Comparison of ENCODE assay signal across 22 mouse cellular contexts in the genomic region with DNA sequence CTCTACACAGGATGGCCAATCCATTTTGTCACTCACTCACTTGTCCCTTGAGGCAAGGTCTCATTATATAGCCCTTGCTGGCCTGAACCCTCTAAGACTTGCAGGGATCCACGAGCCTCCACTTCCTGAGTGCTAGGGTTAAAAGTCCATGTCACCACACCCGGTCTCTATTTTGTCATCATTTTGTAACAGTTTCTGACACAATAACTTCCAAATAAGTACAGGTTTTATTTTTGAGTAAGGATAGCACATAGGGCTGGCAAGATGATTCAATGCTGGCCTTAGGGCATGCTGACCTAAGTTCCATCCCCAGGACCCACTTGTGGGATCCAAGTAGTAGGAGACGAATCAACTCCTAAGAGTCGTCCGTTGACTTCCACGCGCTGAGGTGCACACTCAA. TPM values are rescaled to one million over a fixed set of nuclear protein-coding genes. Genes with fewer than 3 reads are reported as not detected.
DNase-seq lines count a peak whose midpoint lies in the region; ATAC-seq and TF ChIP-seq lines count a peak whose summit lies in the region.
"Had no signal": no experiment of that assay in that cellular context is flagged by ENCODE, and none has a peak within 500 bp of the region (broad histone marks: within the 10 kb centered on the region; RNA-seq: fewer than 3 reads in every experiment).

No protein-coding gene starts in this region.

- DNase-seq in lung, postnatal 36 days: peak; percentile 22
- DNase-seq in lung, postnatal 0 days (ENCODE audit: low spot score): no peak
- no peak for DNase-seq in adrenal gland, postnatal 10 days
- no peak for DNase-seq in hindbrain, embryonic 14.5 days (ENCODE audit: low spot score)
- DNase-seq: heart, postnatal 10 days; kidney, adult 2 months; kidney, postnatal 14 days; lung, embryonic 14.5 days; thymus, postnatal 14 days had no signal

- no peak for TF ChIP-seq POLR2A in ES-Bruce4 (IDR thresholded peaks at IDR 0.05; ENCODE audit: insufficient read depth, low read length)
- TF ChIP-seq POLR2A in small intestine, adult 2 months (IDR thresholded peaks at IDR 0.05; ENCODE audit: low read depth, low read length): no peak; the same call in 1 of the 2 replicates

- no peak overlapping the region for H3K4me2 ChIP-seq in lung, postnatal 0 days (replicated peaks; ENCODE audit: low read depth, low read length)
- peak overlapping the region; percentile 76 for H3K4me2 ChIP-seq in intestine, postnatal 0 days (replicated peaks; ENCODE audit: low read depth)
- H3K4me2 ChIP-seq in hindbrain, embryonic 14.5 days (replicated peaks): no peak overlapping the region

- peaks cover 12% of the 10 kb centered on the region; the same call in 1 of the 2 replicates for H3K4me1 ChIP-seq in lung, postnatal 0 days (ENCODE audit: insufficient read depth, low read depth, low read length)
- H3K4me1 ChIP-seq in ES-Bruce4 (ENCODE audit: control insufficient read depth, insufficient read depth, low read length): no peaks in the 10 kb centered on the region
- no peaks in the 10 kb centered on the region for H3K4me1 ChIP-seq in intestine, postnatal 0 days (replicated peaks; ENCODE audit: control insufficient read depth, insufficient read depth, low read length)
- H3K4me1 ChIP-seq in small intestine, adult 2 months (ENCODE audit: control insufficient read depth, insufficient read depth, insufficient read length, low read length): no peaks in the 10 kb centered on the region
- peaks cover 16% of the 10 kb centered on the region for H3K4me1 ChIP-seq in hindbrain, embryonic 14.5 days (replicated peaks; ENCODE audit: control insufficient read depth, insufficient read depth, low read length)

- ATAC-seq in lung, postnatal 0 days: no peak
- ATAC-seq in intestine, postnatal 0 days: no peak
- no peak for ATAC-seq in hindbrain, embryonic 14.5 days (ENCODE audit: low FRiP score)

- no peak for TF ChIP-seq CTCF in lung, postnatal 0 days (IDR thresholded peaks at IDR 0.05)
- no peak for TF ChIP-seq CTCF in ES-Bruce4 (IDR thresholded peaks at IDR 0.05; ENCODE audit: low read depth, low read length)
- TF ChIP-seq CTCF in intestine, postnatal 0 days (IDR thresholded peaks at IDR 0.05; ENCODE audit: low read depth): no peak
- no peak for TF ChIP-seq CTCF in small intestine, adult 2 months (IDR thresholded peaks at IDR 0.05; ENCODE audit: extremely low read depth, insufficient read length, insufficient replicate concordance, low read depth, low read length)

- no peak overlapping the region for H3K9ac ChIP-seq in lung, postnatal 0 days (replicated peaks; ENCODE audit: low read depth)
- H3K9ac ChIP-seq in ES-Bruce4 (ENCODE audit: low read depth, poor library complexity, severe bottlenecking): peak overlapping the region; percentile 96
- no peak overlapping the region for H3K9ac ChIP-seq in intestine, postnatal 0 days (ENCODE audit: low read depth, low read length)
- H3K9ac ChIP-seq in hindbrain, embryonic 14.5 days: no peak overlapping the region

- H3K27ac ChIP-seq in lung, postnatal 0 days (ENCODE audit: low read length): no peak overlapping the region
- peak overlapping the region; percentile 54; the same call in 1 of the 2 replicates for H3K27ac ChIP-seq in ES-Bruce4 (ENCODE audit: insufficient read depth, low read length)
- H3K27ac ChIP-seq in intestine, postnatal 0 days (ENCODE audit: low read depth, low read length): peak overlapping the region; percentile 41; the same call in 1 of the 2 replicates
- H3K27ac ChIP-seq in small intestine, adult 2 months (ENCODE audit: insufficient read depth, low read depth, low read length): peak overlapping the region; percentile 48
- no peak overlapping the region for H3K27ac ChIP-seq in hindbrain, embryonic 14.5 days

- no peak for TF ChIP-seq EP300 in lung, postnatal 0 days (IDR thresholded peaks at IDR 0.05)
- TF ChIP-seq EP300 in ES-Bruce4 (IDR thresholded peaks at IDR 0.05; ENCODE audit: insufficient read depth, low read depth, low read length): no peak

- H3K27me3 ChIP-seq in lung, postnatal 0 days (replicated peaks; ENCODE audit: insufficient read depth, low read length): no peaks in the 10 kb centered on the region
- H3K27me3 ChIP-seq in ES-Bruce4 (ENCODE audit: control insufficient read depth, insufficient read depth, low read length, poor library complexity, severe bottlenecking): no peaks in the 10 kb centered on the region
- H3K27me3 ChIP-seq in intestine, postnatal 0 days (replicated peaks; ENCODE audit: control insufficient read depth, insufficient read depth, low read length): no peaks in the 10 kb centered on the region
- H3K27me3 ChIP-seq in small intestine, adult 2 months (ENCODE audit: control insufficient read depth, insufficient read depth, low read length): no peaks in the 10 kb centered on the region
- H3K27me3 ChIP-seq in hindbrain, embryonic 14.5 days (ENCODE audit: control insufficient read depth, insufficient read depth, low read length): peaks cover 3% of the 10 kb centered on the region; the same call in 1 of the 2 replicates
- H3K27me3 ChIP-seq: limb, embryonic 12.5 days; stomach, embryonic 15.5 days had no signal

- no peak overlapping the region for H3K4me3 ChIP-seq in lung, postnatal 0 days (ENCODE audit: low read depth, low read length)
- no peak overlapping the region for H3K4me3 ChIP-seq in ES-Bruce4 (ENCODE audit: low read depth, low read length)
- H3K4me3 ChIP-seq in intestine, postnatal 0 days (ENCODE audit: low read depth, low read length): peak overlapping the region; percentile 97; the same call in 1 of the 2 replicates
- H3K4me3 ChIP-seq in small intestine, adult 2 months (ENCODE audit: low read depth, low read length): no peak overlapping the region
- no peak overlapping the region for H3K4me3 ChIP-seq in hindbrain, embryonic 14.5 days (replicated peaks; ENCODE audit: low read length)

- whole genome bisulfite sequencing in lung, postnatal 0 days: 55% methylated on average over 7 of the region's 7 CpGs
- 47% methylated on average over 7 of the region's 7 CpGs for WGBS in intestine, postnatal 0 days
- WGBS in small intestine, adult 2 months: 33% methylated on average over 7 of the region's 7 CpGs
- WGBS in hindbrain, embryonic 14.5 days: 76% methylated on average over 7 of the region's 7 CpGs

- H3K36me3 ChIP-seq in lung, postnatal 0 days (ENCODE audit: insufficient read depth, low read length): no peaks in the 10 kb centered on the region; the same call in 1 of the 2 replicates
- peaks cover 34% of the 10 kb centered on the region for H3K36me3 ChIP-seq in ES-Bruce4 (ENCODE audit: control insufficient read depth, insufficient read depth, low read length, poor library complexity, severe bottlenecking)
- peaks cover 23% of the 10 kb centered on the region; the same call in 1 of the 2 replicates for H3K36me3 ChIP-seq in intestine, postnatal 0 days (ENCODE audit: control insufficient read depth, insufficient read depth)
- H3K36me3 ChIP-seq in small intestine, adult 2 months (ENCODE audit: control insufficient read depth, insufficient read depth, low read length): peaks cover 20% of the 10 kb centered on the region
- peaks cover 26% of the 10 kb centered on the region for H3K36me3 ChIP-seq in hindbrain, embryonic 14.5 days (replicated peaks; ENCODE audit: control insufficient read depth, insufficient read depth)

- H3K9me3 ChIP-seq in lung, postnatal 0 days (ENCODE audit: low read length): no peaks in the 10 kb centered on the region
- H3K9me3 ChIP-seq in ES-Bruce4 (replicated peaks; ENCODE audit: control insufficient read depth, insufficient read depth, low read length, poor library complexity, severe bottlenecking): no peaks in the 10 kb centered on the region
- no peaks in the 10 kb centered on the region for H3K9me3 ChIP-seq in intestine, postnatal 0 days (ENCODE audit: control insufficient read depth)
- no peaks in the 10 kb centered on the region for H3K9me3 ChIP-seq in hindbrain, embryonic 14.5 days (ENCODE audit: control insufficient read depth, low read length)
- H3K9me3 ChIP-seq: forebrain, embryonic 10.5 days; hindbrain, embryonic 12.5 days; limb, embryonic 12.5 days; midbrain, embryonic 15.5 days; stomach, embryonic 15.5 days had no signal

RNA-seq across cellular contexts. Expression of a gene that starts 1.1 kb away (rescaled TPM):
- polyA plus RNA-seq in lung, postnatal 0 days (2015; fragmentation: Nextera tagmentation; extraction: Ambion mirVana): 144 and 177 TPM in 2 replicates
- polyA plus RNA-seq in ES-Bruce4 (2011; ENCODE audit: insufficient read depth, insufficient read length, low read depth, missing spikeins): 967 and 1,069 TPM in 2 replicates
- 101 and 109 TPM in 2 replicates for polyA plus RNA-seq in intestine, postnatal 0 days (2015; fragmentation: Nextera tagmentation; extraction: Ambion mirVana)
- polyA plus RNA-seq in small intestine, adult 2 months (2012; rRNA removed): 9.0 and 17.2 TPM in 2 replicates
- total RNA-seq in adrenal gland, postnatal 10 days (2021): 100 to 1,000 TPM; 295 to 433 TPM
- 352 and 389 TPM in 2 replicates for polyA plus RNA-seq in hindbrain, embryonic 14.5 days (2014; fragmentation: Nextera tagmentation; extraction: Ambion mirVana)

RNA-seq across cellular contexts. Expression of a gene that starts 21.4 kb away (rescaled TPM):
- 19.0 and 21.4 TPM in 2 replicates for polyA plus RNA-seq in lung, postnatal 0 days (2015; fragmentation: Nextera tagmentation; extraction: Ambion mirVana)
- polyA plus RNA-seq in ES-Bruce4 (2011; ENCODE audit: insufficient read depth, insufficient read length, low read depth, missing spikeins): 71.2 and 73.8 TPM in 2 replicates
- polyA plus RNA-seq in intestine, postnatal 0 days (2015; fragmentation: Nextera tagmentation; extraction: Ambion mirVana): 39.6 and 40.7 TPM in 2 replicates
- polyA plus RNA-seq in small intestine, adult 2 months (2012; rRNA removed): 0.25 and 0.98 TPM in 2 replicates
- total RNA-seq in adrenal gland, postnatal 10 days (2021): 10 to 100 TPM; 14.3 to 17.1 TPM
- 41.3 and 43.1 TPM in 2 replicates for polyA plus RNA-seq in hindbrain, embryonic 14.5 days (2014; fragmentation: Nextera tagmentation; extraction: Ambion mirVana)

RNA-seq across cellular contexts. Expression of a gene that starts 40.2 kb away (rescaled TPM):
- polyA plus RNA-seq in lung, postnatal 0 days (2015; fragmentation: Nextera tagmentation; extraction: Ambion mirVana): not detected in 2 replicates
- not detected in 2 replicates for polyA plus RNA-seq in ES-Bruce4 (2011; ENCODE audit: insufficient read depth, insufficient read length, low read depth, missing spikeins)
- polyA plus RNA-seq in intestine, postnatal 0 days (2015; fragmentation: Nextera tagmentation; extraction: Ambion mirVana): not detected in 2 replicates
- polyA plus RNA-seq in small intestine, adult 2 months (2012; rRNA removed): 1.0 and 2.5 TPM in 2 replicates
- total RNA-seq in adrenal gland, postnatal 10 days (2021): 100 to 1,000 TPM; 387 to 442 TPM
- not detected in 2 replicates for polyA plus RNA-seq in hindbrain, embryonic 14.5 days (2014; fragmentation: Nextera tagmentation; extraction: Ambion mirVana)
- total RNA-seq: layer of hippocampus, adult 8-10 months; left cerebral cortex, adult 2 months; megakaryocyte progenitor cell, adult 5-6 weeks had no signal
- polyA plus RNA-seq: forebrain, embryonic 10.5 days; hindbrain, embryonic 12.5 days; limb, embryonic 12.5 days; lung, embryonic 14.5 days; midbrain, embryonic 15.5 days; neural tube, embryonic 11.5 days; stomach, embryonic 15.5 days had no signal

RNA-seq across cellular contexts. Expression of a gene that starts 48.5 kb away (rescaled TPM):
- polyA plus RNA-seq in lung, postnatal 0 days (2015; fragmentation: Nextera tagmentation; extraction: Ambion mirVana): 0.47 and 0.74 TPM in 2 replicates
- polyA plus RNA-seq in ES-Bruce4 (2011; ENCODE audit: insufficient read depth, insufficient read length, low read depth, missing spikeins): 1.1 TPM in 1 of 2 replicates, not detected in the other
- 1.7 and 2.4 TPM in 2 replicates for polyA plus RNA-seq in intestine, postnatal 0 days (2015; fragmentation: Nextera tagmentation; extraction: Ambion mirVana)
- not detected in 2 replicates for polyA plus RNA-seq in small intestine, adult 2 months (2012; rRNA removed)
- 100 to 1,000 TPM; 216 to 507 TPM for total RNA-seq in adrenal gland, postnatal 10 days (2021)
- not detected in 2 replicates for polyA plus RNA-seq in hindbrain, embryonic 14.5 days (2014; fragmentation: Nextera tagmentation; extraction: Ambion mirVana)
- total RNA-seq: heart, adult 8-10 months; heart, postnatal 10 days; layer of hippocampus, adult 8-10 months; left cerebral cortex, adult 2 months; megakaryocyte progenitor cell, adult 5-6 weeks had no signal
- polyA plus RNA-seq: forebrain, embryonic 10.5 days; hindbrain, embryonic 12.5 days; midbrain, embryonic 15.5 days; neural tube, embryonic 11.5 days had no signal

Comparison
In these comparisons a context has a peak if more than half of its experiments do, and no peak if none do; other contexts are left out.
1. H3K27ac ChIP-seq: peak in ES-Bruce4 (single experiment), intestine, postnatal 0 days (single experiment) and small intestine, adult 2 months (single experiment); none in lung, postnatal 0 days (single experiment) and hindbrain, embryonic 14.5 days (single experiment).
2. RNA of a gene that starts 21.4 kb away (polyA plus RNA-seq): 71.2 to 73.8 TPM in ES-Bruce4, 41.3 to 43.1 TPM in hindbrain, embryonic 14.5 days, 39.6 to 40.7 TPM in intestine, postnatal 0 days and 19.0 to 21.4 TPM in lung, postnatal 0 days; 0.25 to 0.98 TPM in small intestine, adult 2 months; every median in the first group is over 10 times any median in the second.